Mouse (Mus musculus): ENCODE measurements around the gene Cyp2d34.

Cyp2d34 gene

DNA sequence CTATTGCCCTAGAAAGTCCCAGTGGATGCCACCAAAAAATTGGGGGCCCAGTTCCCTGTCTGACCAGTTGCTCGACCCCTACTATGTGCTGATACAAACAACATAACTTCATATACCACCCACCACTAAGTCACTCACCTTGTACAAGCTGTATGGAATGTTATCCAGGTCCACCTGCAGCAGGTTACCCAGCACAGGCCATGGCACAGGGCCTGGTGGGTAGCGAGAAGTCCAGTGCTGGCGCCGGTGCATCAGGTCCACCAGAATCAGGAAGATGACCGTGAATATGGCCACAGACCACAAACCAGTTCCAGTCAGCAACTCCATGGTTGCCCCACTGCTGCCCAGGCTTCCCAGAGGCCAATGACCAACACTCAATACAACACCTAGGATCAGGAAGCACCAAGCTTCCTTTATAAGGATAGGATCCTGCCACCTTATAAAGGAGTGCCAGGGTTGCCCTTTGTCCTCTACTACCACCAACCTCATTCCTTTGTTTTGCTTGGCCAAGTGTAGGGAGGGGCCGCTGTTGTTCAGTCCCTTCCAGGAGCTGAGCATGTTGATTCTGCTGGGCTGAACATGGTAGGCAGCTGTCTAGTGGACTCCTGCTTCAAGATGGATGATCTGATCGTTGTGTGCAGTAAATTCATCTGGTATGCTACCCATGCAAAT is at the start of gene Cyp2d34:
Gene Cyp2d34 (minus strand): TSS at position 416 of the 672 bp plus-strand sequence.
- no peak for DNase-seq (ENCODE audit: low read depth)

DNA sequence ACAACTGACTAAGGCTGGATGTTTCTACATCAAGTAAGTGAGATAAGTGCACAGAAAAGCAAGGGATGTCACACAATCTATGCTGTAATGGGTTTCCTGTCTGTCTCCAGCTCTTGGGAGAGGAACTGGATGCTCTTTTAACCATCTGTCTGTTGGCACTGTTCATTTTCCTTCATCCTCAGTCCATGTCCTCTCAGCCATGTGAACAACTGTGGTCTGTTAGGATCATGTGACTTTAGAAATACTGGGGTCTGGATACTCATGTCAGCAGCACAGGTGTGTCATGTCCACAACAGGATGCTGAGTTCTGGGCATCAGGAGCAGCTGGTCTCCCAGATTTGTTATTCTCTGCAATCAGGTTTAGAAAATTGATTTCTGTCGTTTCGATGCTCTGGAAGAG is 35.6 kb upstream of the Cyp2d34 start:
- no peak for DNase-seq (ENCODE audit: low read depth)

DNA sequence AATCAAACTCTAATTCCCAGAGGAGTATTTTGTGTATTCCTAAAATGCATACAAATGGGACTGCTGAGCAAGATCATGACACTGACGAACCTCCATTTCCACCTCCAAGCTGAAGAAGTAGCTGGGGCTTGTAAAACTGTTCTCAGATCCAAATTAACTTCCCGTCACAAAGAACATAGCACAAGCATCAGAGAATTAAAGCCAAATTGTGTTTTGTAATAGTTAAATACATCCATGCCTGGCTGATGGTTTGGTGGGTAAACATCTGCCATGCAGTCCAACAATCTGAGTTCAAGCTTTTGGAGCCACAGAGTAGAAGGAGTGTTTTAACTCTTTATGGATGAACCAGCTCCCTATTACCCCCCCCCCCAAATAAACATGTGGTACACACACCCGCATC is 23.6 kb upstream of the Cyp2d34 start:
- no peak for DNase-seq (ENCODE audit: low read depth)

DNA sequence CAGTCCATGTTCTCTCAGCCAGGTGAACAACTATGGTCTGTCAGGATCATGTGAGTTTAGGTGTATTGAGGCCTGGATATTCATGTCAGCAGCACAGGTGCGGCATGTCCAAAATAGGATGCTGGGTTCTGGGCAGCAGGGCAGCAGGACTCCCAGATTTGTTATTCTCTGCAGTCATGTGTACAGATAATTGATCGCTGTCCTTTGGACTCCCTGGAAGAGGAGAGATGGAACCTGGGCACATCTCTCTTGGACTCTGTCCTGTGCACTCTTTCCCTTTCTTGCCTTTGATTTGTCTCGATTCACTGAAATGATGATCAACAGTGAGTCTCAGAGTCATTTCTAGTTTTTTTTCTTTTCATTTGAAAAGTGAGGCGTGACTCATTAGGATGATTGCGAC is 23.0 kb upstream of the Cyp2d34 start:
- no peak for DNase-seq (ENCODE audit: low read depth)

DNA sequence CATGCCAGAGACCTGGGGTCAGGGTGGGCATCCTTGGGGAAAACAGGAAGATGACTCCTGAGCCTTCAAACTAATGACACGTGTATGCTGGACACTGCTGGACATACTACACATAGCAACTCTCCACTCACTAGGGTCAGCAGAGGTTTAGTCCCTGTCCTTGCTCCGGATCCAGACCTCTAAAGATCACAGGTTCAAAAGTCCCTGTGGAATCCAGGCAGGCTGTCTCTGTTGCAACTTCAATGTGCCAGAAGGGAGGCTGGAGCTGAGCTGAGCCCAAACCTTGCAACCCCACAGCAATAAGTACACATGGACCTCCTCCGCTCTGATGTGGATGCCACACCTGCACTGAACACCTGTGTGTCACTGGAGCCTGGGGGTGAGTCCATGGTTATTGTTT is 22.0 kb upstream of the Cyp2d34 start:
- DNase-seq (ENCODE audit: low read depth), result no peak

DNA sequence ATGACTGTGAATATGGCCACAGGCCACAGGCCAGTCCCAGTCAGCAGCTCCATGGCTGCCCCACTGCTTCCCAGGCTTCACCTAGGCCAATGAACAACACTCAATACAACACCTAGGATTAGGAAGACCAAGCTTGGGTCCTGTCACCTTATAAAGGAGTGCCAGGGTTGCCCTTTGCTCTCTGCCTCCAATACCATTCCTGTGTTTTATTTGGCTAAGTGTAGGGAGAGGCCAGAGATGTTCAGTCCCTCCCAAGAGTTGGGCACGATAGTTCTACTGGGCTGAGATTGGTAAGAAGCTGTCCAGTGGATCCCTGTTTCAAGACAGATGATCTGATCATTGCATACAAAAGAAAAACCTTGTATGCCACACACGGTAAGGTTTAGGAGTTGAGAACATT is 21.2 kb upstream of the Cyp2d34 start:
- no peak for DNase-seq (ENCODE audit: low read depth)

DNA sequence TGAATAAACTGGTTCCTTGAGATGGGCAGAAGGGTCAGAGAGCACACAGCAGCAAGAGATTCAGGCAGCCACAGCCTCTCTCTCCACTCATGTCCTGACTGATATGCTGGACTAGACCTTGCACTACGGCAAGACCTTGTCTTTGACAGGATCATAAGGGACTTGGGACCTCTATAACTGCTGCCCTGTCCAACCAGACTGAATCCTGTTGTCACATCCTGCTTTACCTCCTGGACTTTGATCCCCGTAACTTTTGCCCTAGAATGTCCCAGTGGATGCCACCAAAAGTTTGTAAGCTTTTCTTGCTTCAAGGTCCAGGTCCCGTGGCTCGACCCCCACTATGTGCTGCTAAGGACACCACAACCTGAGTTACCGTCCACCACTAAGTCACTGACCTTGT is 20.6 kb upstream of the Cyp2d34 start:
- DNase-seq (ENCODE audit: low read depth), result no peak

DNA sequence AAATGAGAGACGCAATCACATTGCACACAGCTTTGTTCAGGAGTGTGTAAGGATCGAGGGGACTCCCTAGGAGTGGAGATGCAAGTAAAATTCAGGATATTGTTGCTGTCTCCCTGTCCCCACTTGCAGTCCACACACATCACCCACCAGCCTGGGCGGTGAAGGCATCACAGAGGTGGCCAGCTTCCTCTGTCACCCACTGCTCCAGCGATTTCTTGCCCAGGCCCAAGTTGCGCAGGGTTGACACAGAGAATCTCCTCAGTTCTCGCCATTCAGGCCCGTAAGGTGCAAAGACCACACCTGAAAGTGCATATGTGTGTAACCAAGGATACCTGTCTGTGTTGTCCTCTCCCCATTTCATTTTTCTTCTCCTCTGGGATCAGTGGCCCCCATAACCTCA is 19.5 kb upstream of the Cyp2d34 start:
- DNase-seq (ENCODE audit: low read depth), result no peak

DNA sequence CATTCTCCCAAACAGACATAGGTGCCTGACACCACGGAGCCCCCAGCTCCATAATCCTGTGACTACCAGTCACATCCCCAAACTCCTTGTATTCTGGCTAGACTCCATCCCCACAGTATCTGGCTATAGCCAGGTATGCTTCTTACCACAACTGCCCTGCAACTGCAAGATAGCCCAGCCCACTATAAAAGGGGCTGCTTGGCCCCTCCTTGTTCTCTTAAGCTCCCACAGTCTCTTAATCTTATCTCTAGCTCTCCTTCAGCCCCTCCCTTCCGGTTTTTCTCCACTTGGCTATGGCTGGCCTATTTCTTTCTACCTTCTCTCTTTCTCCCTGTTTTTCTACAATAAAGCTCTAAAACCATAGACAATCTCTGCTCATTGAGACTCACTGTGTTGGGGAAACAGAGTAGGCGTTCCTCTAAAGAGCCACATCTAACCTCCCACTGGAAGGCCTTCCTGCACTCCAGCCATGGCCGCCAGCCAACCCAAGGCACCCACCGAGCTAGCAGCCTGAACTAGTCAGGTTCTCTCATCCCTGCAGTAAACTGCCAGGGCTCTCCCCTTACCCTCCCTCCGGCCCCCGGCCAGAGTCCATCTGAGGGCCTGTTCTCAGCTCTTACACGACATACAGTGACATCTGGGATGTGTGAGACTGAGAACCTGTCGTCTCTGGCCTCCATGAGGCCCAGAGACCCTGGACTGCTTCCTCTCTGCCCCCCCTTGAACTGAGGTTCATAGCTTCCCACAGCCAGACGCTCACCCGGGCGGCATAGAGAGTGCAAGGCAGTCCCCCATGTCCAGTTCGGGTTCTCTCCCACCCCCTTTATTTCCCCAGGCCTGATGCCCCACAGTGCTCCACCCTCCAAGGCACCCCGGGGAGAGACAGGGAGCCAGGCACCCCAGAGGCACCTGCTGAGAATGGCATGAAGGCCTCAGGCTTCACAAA is 16.7 kb upstream of the Cyp2d34 start:
- DNase-seq (ENCODE audit: low read depth), result no peak

DNA sequence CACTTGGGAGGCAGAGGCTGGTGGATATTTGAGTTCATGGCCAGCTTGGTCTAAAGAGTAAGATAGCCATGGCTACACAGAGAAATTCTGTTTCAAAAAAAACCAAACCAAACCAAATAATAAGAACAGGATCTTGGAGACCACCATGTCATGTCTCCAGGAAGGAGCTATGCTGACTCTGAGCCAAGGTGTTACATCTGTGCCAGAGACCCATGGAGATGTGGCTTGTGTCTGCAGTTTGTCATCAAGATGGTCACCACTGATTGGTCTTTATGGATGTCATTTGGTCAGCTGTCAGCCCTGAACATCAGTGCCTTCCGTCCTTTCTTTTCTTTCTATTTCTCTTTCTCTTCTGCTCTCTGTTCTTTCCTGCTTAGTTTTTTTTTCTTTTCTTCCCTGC is 14.2 kb upstream of the Cyp2d34 start:
- no peak for DNase-seq (ENCODE audit: low read depth)

DNA sequence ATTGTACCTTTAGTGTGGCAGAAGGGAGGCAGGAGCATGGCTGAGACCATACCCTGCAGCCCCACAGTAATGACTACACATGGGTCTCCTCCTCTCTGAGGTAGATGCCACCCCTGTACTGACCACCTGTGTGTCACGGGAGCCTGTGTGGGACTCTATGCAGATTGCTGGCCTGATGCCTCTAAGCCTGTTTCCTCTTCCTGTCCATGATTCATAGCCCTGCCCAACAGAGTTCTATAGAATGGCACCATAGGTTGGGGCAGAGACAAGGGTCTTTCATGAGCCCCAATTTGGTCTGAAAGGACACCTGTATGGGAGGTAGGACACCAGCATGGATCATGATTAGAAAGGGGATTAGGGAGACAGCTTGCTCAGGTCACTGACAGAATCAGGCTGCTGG is 1.2 kb upstream of the Cyp2d34 start:
- no peak for DNase-seq (ENCODE audit: low read depth)

DNA sequence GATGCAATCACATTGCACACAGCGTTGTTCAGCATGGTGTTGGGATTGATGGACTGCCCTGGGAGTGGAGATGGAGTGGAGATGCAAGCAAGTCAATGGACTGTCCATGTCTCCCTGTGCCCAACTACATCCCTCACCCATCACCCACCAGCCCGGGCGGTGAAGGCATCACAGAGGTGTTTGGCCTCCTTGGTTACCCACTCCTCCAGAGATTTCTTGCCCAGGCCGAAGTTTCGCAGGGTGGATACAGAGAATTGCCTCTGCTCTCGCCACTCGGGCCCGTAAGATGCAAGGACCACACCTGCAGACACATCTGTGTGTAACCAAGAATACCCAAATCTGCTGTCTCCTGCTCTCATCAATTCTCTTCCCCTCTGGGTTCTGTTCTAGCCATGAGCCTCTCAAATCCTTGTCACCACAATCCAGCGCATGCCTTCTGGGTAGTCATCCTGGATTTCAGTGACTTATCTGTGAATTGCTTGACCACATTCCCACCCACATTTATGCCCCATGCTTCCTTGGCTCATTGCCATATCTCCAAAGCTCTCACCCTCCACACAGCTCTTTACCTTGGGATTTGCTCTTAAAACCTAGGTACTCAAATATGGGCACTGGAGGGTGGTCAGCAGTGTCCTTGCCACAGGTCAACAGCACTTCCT is 2.3 kb downstream of the Cyp2d34 start:
- no peak for DNase-seq (ENCODE audit: low read depth)

DNA sequence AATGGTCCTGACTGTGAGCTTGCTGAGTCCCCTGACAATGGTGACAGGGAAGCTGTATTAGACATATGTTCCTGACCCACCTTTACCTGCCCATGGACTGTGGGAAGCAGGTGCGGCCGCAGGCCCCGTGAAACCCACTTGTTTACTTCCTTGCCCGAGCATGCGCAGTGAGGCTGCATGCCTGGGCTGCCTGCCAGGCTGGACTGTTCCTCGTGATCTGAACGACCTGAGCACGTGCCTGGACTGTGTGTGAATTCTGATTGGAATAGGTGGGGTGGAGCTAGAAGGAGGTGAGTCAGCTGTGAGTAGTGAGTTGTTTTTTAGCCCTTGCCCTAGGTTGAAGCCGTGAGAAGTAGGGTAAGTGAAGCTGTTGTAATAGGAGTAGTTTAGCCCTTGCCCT is 38.1 kb downstream of the Cyp2d34 start:
- DNase-seq (ENCODE audit: low read depth), result no peak

DNA sequence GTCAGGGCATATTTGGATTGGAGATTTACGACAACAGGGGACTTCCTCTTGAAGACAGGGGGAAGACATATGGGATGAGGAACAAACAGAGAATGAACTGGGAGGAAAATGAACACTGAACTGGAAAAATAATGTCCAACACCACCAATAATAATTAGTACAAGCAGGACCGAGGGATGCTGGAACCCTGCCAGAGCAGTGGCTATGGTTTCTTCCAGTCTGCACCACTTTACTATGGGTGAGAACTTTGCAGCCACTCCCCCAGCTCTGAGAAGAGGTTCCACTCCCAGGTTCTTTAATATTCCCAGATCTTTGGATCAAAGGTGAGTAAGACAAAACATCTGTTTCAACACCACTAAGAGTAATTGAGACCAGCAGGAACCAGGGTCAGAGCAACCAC is 41.7 kb downstream of the Cyp2d34 start:
- DNase-seq (ENCODE audit: low read depth), result no peak

DNA sequence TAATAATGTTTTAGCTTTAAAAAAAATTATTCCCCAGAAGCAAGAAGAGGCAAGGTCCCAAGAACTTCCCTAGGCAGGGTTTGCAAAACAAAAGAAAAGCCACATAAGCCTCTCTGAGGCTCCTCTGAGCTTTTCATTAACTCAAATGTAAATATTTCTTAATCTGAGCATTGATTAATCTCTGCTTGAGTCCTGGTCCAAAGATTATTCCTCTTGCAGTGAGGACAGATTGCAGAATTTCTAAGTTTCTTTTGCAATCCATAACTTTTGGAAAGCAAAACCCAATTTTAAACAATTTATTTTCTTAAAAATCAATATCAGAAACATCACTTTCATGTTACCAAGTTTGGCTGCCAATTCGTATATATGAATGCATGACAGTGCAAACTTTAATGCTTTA is 47.9 kb downstream of the Cyp2d34 start:
- DNase-seq (ENCODE audit: low read depth), result no peak
